8 mouse cellular contexts compared by ENCODE assay signal in the genomic region with DNA sequence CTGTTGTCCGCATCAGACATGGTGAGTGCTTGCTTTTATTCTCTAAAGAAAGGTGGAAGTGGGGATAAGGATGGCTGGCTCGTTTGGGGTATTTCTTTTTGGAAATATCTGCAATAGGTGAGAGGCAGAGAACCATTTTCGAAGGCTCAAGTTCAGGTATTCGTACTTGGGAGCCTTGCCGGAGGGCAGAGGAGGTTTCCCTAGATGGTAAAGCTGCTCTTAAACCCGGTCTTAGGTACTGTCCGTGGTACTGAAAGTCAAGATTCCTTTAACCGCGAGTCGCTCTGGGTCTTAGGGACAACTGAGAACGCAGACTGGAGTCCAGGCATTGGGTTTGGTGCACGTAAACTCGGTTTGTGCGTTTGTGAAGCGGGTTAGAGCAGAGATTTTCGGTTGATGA. TPM values are rescaled to one million over a fixed set of nuclear protein-coding genes. Genes with fewer than 3 reads are reported as not detected.
DNase-seq lines count a peak whose midpoint lies in the region; ATAC-seq and TF ChIP-seq lines count a peak whose summit lies in the region.

No protein-coding gene starts in this region.

- peak; percentile 39 to 49 for DNase-seq in heart, postnatal 10 days
- DNase-seq in heart, adult 9 months (ENCODE audit: low spot score in 2 of 2): no peak
- peak; percentile 48 for DNase-seq in MEL (ENCODE audit: low read depth, low spot score)
- peak; percentile 74 for DNase-seq in embryonic facial prominence, embryonic 10.5 days (ENCODE audit: low spot score)
- DNase-seq in limb, embryonic 11.5 days (ENCODE audit: low spot score): peak; percentile 79
- DNase-seq in left cerebral cortex, adult 11 months (ENCODE audit: low spot score): no peak
- DNase-seq in thymus, postnatal 14 days: no peak
- no peak for DNase-seq in right cerebral cortex, postnatal 25 days

- H3K4me2 ChIP-seq in limb, embryonic 11.5 days (ENCODE audit: low read depth, severe bottlenecking): no peak overlapping the region

- no peaks in the 10 kb centered on the region for H3K27me3 ChIP-seq in MEL (ENCODE audit: control insufficient read depth in 1 of 2, insufficient read depth in 2 of 2, low read length in 2 of 2)
- H3K27me3 ChIP-seq in embryonic facial prominence, embryonic 10.5 days (replicated peaks; ENCODE audit: low read depth, poor library complexity, severe bottlenecking): peaks cover 100% of the 10 kb centered on the region
- H3K27me3 ChIP-seq in limb, embryonic 11.5 days (ENCODE audit: control insufficient read depth, insufficient read depth, low read length): peaks cover 96% of the 10 kb centered on the region

- no peak for TF ChIP-seq RAD21 in MEL (IDR thresholded peaks at IDR 0.05; ENCODE audit: low read depth, low read length)

- no peak for ATAC-seq in limb, embryonic 11.5 days (ENCODE audit: insufficient number of reproducible peaks, low FRiP score, low TSS enrichment, low read depth)

- intact Hi-C loops in heart, postnatal 10 days (cut with DNase I): no loop called here

- no peak overlapping the region for H3K27ac ChIP-seq in MEL (ENCODE audit: control insufficient read depth, low read depth, low read length)
- H3K27ac ChIP-seq in embryonic facial prominence, embryonic 10.5 days (replicated peaks): no peak overlapping the region
- H3K27ac ChIP-seq in limb, embryonic 11.5 days (replicated peaks; ENCODE audit: low read depth, low read length): no peak overlapping the region

- no peak overlapping the region for H3K4me3 ChIP-seq in MEL (ENCODE audit: control insufficient read depth in 1 of 2, insufficient read depth in 1 of 2, low read depth in 2 of 2, low read length in 2 of 2)
- H3K4me3 ChIP-seq in embryonic facial prominence, embryonic 10.5 days: no peak overlapping the region
- no peak overlapping the region for H3K4me3 ChIP-seq in limb, embryonic 11.5 days (ENCODE audit: low read depth, low read length)

- no peak for TF ChIP-seq EP300 in MEL (IDR thresholded peaks at IDR 0.05; ENCODE audit: low read depth in 1 of 2, low read length in 2 of 2)

- no peaks in the 10 kb centered on the region for H3K36me3 ChIP-seq in MEL (ENCODE audit: control insufficient read depth in 1 of 2, insufficient read depth in 2 of 2, low read length in 2 of 2)
- no peaks in the 10 kb centered on the region for H3K36me3 ChIP-seq in embryonic facial prominence, embryonic 10.5 days (replicated peaks)
- H3K36me3 ChIP-seq in limb, embryonic 11.5 days (ENCODE audit: control insufficient read depth, insufficient read depth, low read length): no peaks in the 10 kb centered on the region

- H3K4me1 ChIP-seq in MEL (ENCODE audit: control insufficient read depth in 1 of 2, insufficient read depth in 2 of 2, low read length in 2 of 2): no peaks in the 10 kb centered on the region
- 0 out of 2 replicates have a peak, but pooled peaks cover 5% of the 10 kb centered on the region for H3K4me1 ChIP-seq in embryonic facial prominence, embryonic 10.5 days
- no peaks in the 10 kb centered on the region for H3K4me1 ChIP-seq in limb, embryonic 11.5 days (ENCODE audit: control insufficient read depth, insufficient read depth, low read length)

- TF ChIP-seq POLR2A in MEL (IDR thresholded peaks at IDR 0.05; ENCODE audit: control insufficient read depth in 1 of 2, insufficient read depth in 1 of 2, low read depth in 1 of 2, low read length in 2 of 2, poor library complexity in 1 of 2): no peak

- TF ChIP-seq CTCF in MEL (IDR thresholded peaks at IDR 0.05 in 2 of 3, conservative IDR thresholded peaks at IDR 0.05 in 1 of 3; ENCODE audit: control insufficient read depth in 1 of 3, insufficient read depth in 1 of 3, low read depth in 2 of 3, low read length in 3 of 3, poor library complexity in 1 of 3, severe bottlenecking in 1 of 3): no peak

- H3K79me2 ChIP-seq in MEL (ENCODE audit: control insufficient read depth, insufficient read depth, low read length, poor library complexity): no peaks in the 10 kb centered on the region

- H3K9ac ChIP-seq in MEL (ENCODE audit: control insufficient read depth, low read depth, low read length, poor library complexity, severe bottlenecking): no peak overlapping the region
- no peak overlapping the region for H3K9ac ChIP-seq in limb, embryonic 11.5 days (ENCODE audit: low read length)

- WGBS in embryonic facial prominence, embryonic 10.5 days: 1% methylated on average over 16 of the region's 16 CpGs
- WGBS in limb, embryonic 11.5 days: under 1% methylated on average over 16 of the region's 16 CpGs

- H3K9me3 ChIP-seq in MEL (replicated peaks; ENCODE audit: insufficient read depth, low read length): no peaks in the 10 kb centered on the region
- H3K9me3 ChIP-seq in embryonic facial prominence, embryonic 10.5 days: no peaks in the 10 kb centered on the region
- H3K9me3 ChIP-seq in limb, embryonic 11.5 days (ENCODE audit: control insufficient read depth, low read length): no peaks in the 10 kb centered on the region

TF ChIP-seq in MEL, 35 proteins besides CTCF, POLR2A, EP300 and RAD21:
- no peak for TF ChIP-seq MYB (IDR thresholded peaks at IDR 0.05; ENCODE audit: low read depth, low read length)
- no peak for TF ChIP-seq ZMIZ1 (IDR thresholded peaks at IDR 0.05; ENCODE audit: low read depth, low read length)
- TF ChIP-seq CHD2 (IDR thresholded peaks at IDR 0.05; ENCODE audit: low read length): no peak
- TF ChIP-seq POLR2AphosphoS2 (IDR thresholded peaks at IDR 0.05; ENCODE audit: low read length): no peak
- TF ChIP-seq MAFK (IDR thresholded peaks at IDR 0.05; ENCODE audit: borderline replicate concordance, low read depth, low read length): no peak
- TF ChIP-seq GABPA (IDR thresholded peaks at IDR 0.05; ENCODE audit: low read depth, low read length): no peak
- no peak for TF ChIP-seq NRF1 (IDR thresholded peaks at IDR 0.05; ENCODE audit: insufficient read depth, low read depth, low read length, poor library complexity, severe bottlenecking)
- no peak for TF ChIP-seq BHLHE40 (IDR thresholded peaks at IDR 0.05; ENCODE audit: borderline replicate concordance, low read depth, low read length)
- no peak for TF ChIP-seq JUND (IDR thresholded peaks at IDR 0.05; ENCODE audit: low read depth, low read length)
- TF ChIP-seq RCOR1 (IDR thresholded peaks at IDR 0.05; ENCODE audit: low read depth, low read length): no peak
- TF ChIP-seq GATA1 (IDR thresholded peaks at IDR 0.05; ENCODE audit: low read depth, low read length): no peak
- no peak for TF ChIP-seq USF1 (IDR thresholded peaks at IDR 0.05; ENCODE audit: low read depth, low read length)
- no peak for TF ChIP-seq CHD1 (IDR thresholded peaks at IDR 0.05; ENCODE audit: low read depth, low read length)
- no peak for TF ChIP-seq ZKSCAN1 (IDR thresholded peaks at IDR 0.05; ENCODE audit: low read depth, low read length)
- TF ChIP-seq MYC (IDR thresholded peaks at IDR 0.05; ENCODE audit: low read depth, low read length): no peak
- no peak for TF ChIP-seq ELF1 (IDR thresholded peaks at IDR 0.05; ENCODE audit: low read depth, low read length)
- no peak for TF ChIP-seq ZNF384 (IDR thresholded peaks at IDR 0.05; ENCODE audit: low read depth, low read length)
- TF ChIP-seq MEF2A (IDR thresholded peaks at IDR 0.05; ENCODE audit: extremely low read depth, insufficient replicate concordance, low read depth, low read length, poor library complexity, severe bottlenecking): no peak

RNA-seq across cellular contexts. Expression of a gene that starts 0.4 kb away (rescaled TPM):
- total RNA-seq in heart, postnatal 10 days (2021): not detected
- not detected in 2 replicates for total RNA-seq in MEL (2012; rRNA removed)
- not detected for polyA plus RNA-seq in MEL (2012; ENCODE audit: insufficient read depth in 1 of 2, insufficient read length in 2 of 2, low read depth in 1 of 2, low replicate concordance in 2 of 2, missing spikeins in 1 of 2)
- polyA plus RNA-seq in embryonic facial prominence, embryonic 10.5 days (2016; fragmentation: Nextera tagmentation; extraction: Ambion mirVana): 0.04 and 0.09 TPM in 2 replicates
- polyA plus RNA-seq in limb, embryonic 11.5 days (2014; fragmentation: Nextera tagmentation; extraction: Ambion mirVana): not detected in 2 replicates

Comparison
In these comparisons a context has a peak if more than half of its experiments do, and no peak if none do; other contexts are left out.
1. DNase-seq: peak in heart, postnatal 10 days (2 of 2), MEL (single experiment), embryonic facial prominence, embryonic 10.5 days (single experiment) and limb, embryonic 11.5 days (single experiment); none in heart, adult 9 months (0 of 2), left cerebral cortex, adult 11 months (single experiment), thymus, postnatal 14 days (single experiment) and right cerebral cortex, postnatal 25 days (single experiment).